Mouse (Mus musculus): Measurements from ENCODE around the gene Barx1. TPM values are rescaled to one million over a fixed set of nuclear protein-coding genes. Genes with fewer than 3 reads are reported as not detected.

Gene Barx1
- total RNA-seq, 2 experiments from 2014 or later = not detected

GRCm38 (mm10) chr13:48659254-48660220 is 3.3 kb upstream of the Barx1 start:
- intact Hi-C loops (cut with DNase I) = no loop called here
- peak; percentile 39 to 51 for DNase-seq

GRCm38 (mm10) chr13:48660221-48660734 is 2.5 kb upstream of the Barx1 start:
- DNase-seq = peak in 1 of 2 experiments; percentile 23

GRCm38 (mm10) chr13:48660741-48661140 is 2.1 kb upstream of the Barx1 start:
- intact Hi-C loops (cut with DNase I) = no loop called here
- no peak for DNase-seq

More at GRCm38 (mm10) chr13:48660221-48660734, 2.5 kb upstream of the Barx1 start:
- intact Hi-C loops (cut with DNase I) = no loop called here

- DNase-seq = no peak
- intact Hi-C loops (cut with DNase I) = no loop called here
Measured at GRCm38 (mm10) chr13:48661561-48661960, 1.2 kb upstream of the Barx1 start.

- DNase-seq = peak in 1 of 2 experiments; percentile 9
- intact Hi-C loops (cut with DNase I) = no loop called here
Measured at GRCm38 (mm10) chr13:48663211-48663987, 601 bp downstream of the Barx1 start.

- no peak for DNase-seq
- intact Hi-C loops (cut with DNase I) = no loop called here
Measured at GRCm38 (mm10) chr13:48663988-48664339, 1.2 kb downstream of the Barx1 start.

GRCm38 (mm10) chr13:48664916-48665655 is 2.3 kb downstream of the Barx1 start:
- DNase-seq = peak in 1 of 2 experiments; percentile 6
- intact Hi-C loops (cut with DNase I) = no loop called here

GRCm38 (mm10) chr13:48665656-48666597 is 3.1 kb downstream of the Barx1 start:
- intact Hi-C loops (cut with DNase I) = no loop called here
- DNase-seq = peak in 1 of 2 experiments; percentile 8

- no peak for DNase-seq
- intact Hi-C loops (cut with DNase I) = no loop called here
Measured at GRCm38 (mm10) chr13:48667461-48667860, 4.7 kb downstream of the Barx1 start.

- intact Hi-C loops (cut with DNase I) = no loop called here
- no peak for DNase-seq
Measured at GRCm38 (mm10) chr13:48668091-48668975, 5.5 kb downstream of the Barx1 start.

GRCm38 (mm10) chr13:48668976-48669534 is 6.3 kb downstream of the Barx1 start:
- DNase-seq = peak in 1 of 2 experiments; percentile 12
- intact Hi-C loops (cut with DNase I) = no loop called here

- intact Hi-C loops (cut with DNase I) = no loop called here
- DNase-seq = no peak
Measured at GRCm38 (mm10) chr13:48672312-48672840, 9.6 kb downstream of the Barx1 start.

- intact Hi-C loops (cut with DNase I) = no loop called here
- DNase-seq = no peak
Measured at GRCm38 (mm10) chr13:48674609-48675008, 11.8 kb downstream of the Barx1 start.

- intact Hi-C loops (cut with DNase I) = no loop called here
- peak; percentile 8 to 36 for DNase-seq
Measured at GRCm38 (mm10) chr13:48679351-48679750, 16.6 kb downstream of the Barx1 start.

- DNase-seq = no peak
- intact Hi-C loops (cut with DNase I) = no loop called here
Measured at GRCm38 (mm10) chr13:48686666-48687065, 23.9 kb downstream of the Barx1 start.

- intact Hi-C loops (cut with DNase I) = no loop called here
- no peak for DNase-seq
Measured at GRCm38 (mm10) chr13:48691991-48692390, 29.2 kb downstream of the Barx1 start.

- DNase-seq = peak; percentile 73 to 79
- intact Hi-C loops (cut with DNase I) = no loop called here
Measured at GRCm38 (mm10) chr13:48694090-48695064, 31.6 kb downstream of the Barx1 start.
